Mouse (Mus musculus): ENCODE measurements around the gene Rimbp2. TPM values are rescaled to one million over a fixed set of nuclear protein-coding genes. Genes with fewer than 3 reads are reported as not detected.

Rimbp2 gene
- polyA plus RNA-seq, 1 experiment from 2014 or later, result 3.5 TPM

GRCm38 (mm10) chr5:128805092-128805491, 148.2 kb downstream of the Rimbp2 start:
- no peak for ATAC-seq (ENCODE audit: low FRiP score, low read depth)
- 92% methylated on average over 2 of the region's 2 CpGs for WGBS
- peaks cover 6% of the 10 kb centered on the region for H3K4me1 ChIP-seq

GRCm38 (mm10) chr5:128800592-128800991, 152.7 kb downstream of the Rimbp2 start:
- H3K4me3 ChIP-seq, result no peak overlapping the region
- no peak overlapping the region for H3K27ac ChIP-seq
- WGBS, result 89% methylated on average over 5 of the region's 5 CpGs
- ATAC-seq (ENCODE audit: low FRiP score, low read depth), result no peak
- H3K4me2 ChIP-seq (replicated peaks), result no peak overlapping the region
- H3K9ac ChIP-seq, result no peak overlapping the region
- no peaks in the 10 kb centered on the region for H3K4me1 ChIP-seq
- no peaks in the 10 kb centered on the region; the same call in 1 of the 2 replicates for H3K9me3 ChIP-seq
- peaks cover 8% of the 10 kb centered on the region; the same call in 1 of the 2 replicates for H3K36me3 ChIP-seq
- no peaks in the 10 kb centered on the region for H3K27me3 ChIP-seq (replicated peaks)

More at GRCm38 (mm10) chr5:128805092-128805491, 148.2 kb downstream of the Rimbp2 start:
- Histone ChIP-seq H3K27ac (no peak overlapping the region), H3K9me3 (no peaks in the 10 kb centered on the region), H3K36me3 (no peaks in the 10 kb centered on the region), H3K9ac (no peak overlapping the region), H3K27me3 (replicated peaks) (no peaks in the 10 kb centered on the region), H3K4me3 (no peak overlapping the region), H3K4me2 (replicated peaks) (no peak overlapping the region)

- no peak for ATAC-seq (ENCODE audit: low FRiP score, low read depth)
- WGBS, result 73% methylated on average over 22 of the region's 22 CpGs
- H3K4me3 ChIP-seq, result no peak overlapping the region
Observed at GRCm38 (mm10) chr5:128781621-128782020, 171.7 kb downstream of the Rimbp2 start.

GRCm38 (mm10) chr5:128776386-128776785, 176.9 kb downstream of the Rimbp2 start:
- WGBS, result 72% methylated on average over 2 of the region's 2 CpGs
- H3K4me2 ChIP-seq (replicated peaks), result no peak overlapping the region

More at GRCm38 (mm10) chr5:128781621-128782020, 171.7 kb downstream of the Rimbp2 start:
- Histone ChIP-seq H3K36me3 (peaks cover 6% of the 10 kb centered on the region), H3K4me1 (peaks cover 12% of the 10 kb centered on the region), H3K27ac (no peak overlapping the region), H3K9ac (no peak overlapping the region), H3K27me3 (replicated peaks) (no peaks in the 10 kb centered on the region), H3K4me2 (replicated peaks) (no peak overlapping the region), H3K9me3 (no peaks in the 10 kb centered on the region)

GRCm38 (mm10) chr5:128769026-128769631, 184.2 kb downstream of the Rimbp2 start:
- Histone ChIP-seq H3K9me3 (no peaks in the 10 kb centered on the region), H3K36me3 (no peaks in the 10 kb centered on the region), H3K4me1 (peaks cover 8% of the 10 kb centered on the region), H3K27me3 (replicated peaks) (no peaks in the 10 kb centered on the region), H3K4me3 (no peak overlapping the region), H3K4me2 (replicated peaks) (peak overlapping the region; percentile 44), H3K27ac (no peak overlapping the region), H3K9ac (no peak overlapping the region)
- ATAC-seq (ENCODE audit: low FRiP score, low read depth), result peak; percentile 75
- 6% methylated on average over 10 of the region's 10 CpGs for WGBS

More at GRCm38 (mm10) chr5:128776386-128776785, 176.9 kb downstream of the Rimbp2 start:
- no peak overlapping the region for H3K4me3 ChIP-seq
- H3K4me1 ChIP-seq, result no peaks in the 10 kb centered on the region
- H3K27me3 ChIP-seq (replicated peaks), result no peaks in the 10 kb centered on the region
- ATAC-seq (ENCODE audit: low FRiP score, low read depth), result no peak
- H3K27ac ChIP-seq, result no peak overlapping the region
- H3K9ac ChIP-seq, result no peak overlapping the region
- H3K9me3 ChIP-seq, result no peaks in the 10 kb centered on the region
- H3K36me3 ChIP-seq, result peaks cover 6% of the 10 kb centered on the region

- Histone ChIP-seq H3K4me2 (replicated peaks) (no peak overlapping the region), H3K4me3 (no peak overlapping the region), H3K36me3 (no peaks in the 10 kb centered on the region; the same call in 1 of the 2 replicates), H3K9me3 (no peaks in the 10 kb centered on the region), H3K4me1 (0 out of 2 replicates have a peak, but pooled peaks cover 7% of the 10 kb centered on the region), H3K27ac (no peak overlapping the region), H3K9ac (no peak overlapping the region), H3K27me3 (replicated peaks) (no peaks in the 10 kb centered on the region)
- no peak for ATAC-seq (ENCODE audit: low FRiP score, low read depth)
- 42% methylated on average over 8 of the region's 8 CpGs for WGBS
Observed at GRCm38 (mm10) chr5:128761118-128761517, 192.2 kb downstream of the Rimbp2 start.

- Histone ChIP-seq H3K4me1 (0 out of 2 replicates have a peak, but pooled peaks cover 5% of the 10 kb centered on the region), H3K36me3 (no peaks in the 10 kb centered on the region), H3K27me3 (replicated peaks) (0 out of 2 replicates have a peak, but pooled peaks cover 1% of the 10 kb centered on the region), H3K4me2 (replicated peaks) (no peak overlapping the region), H3K9ac (no peak overlapping the region), H3K27ac (no peak overlapping the region), H3K4me3 (no peak overlapping the region), H3K9me3 (no peaks in the 10 kb centered on the region)
- ATAC-seq (ENCODE audit: low FRiP score, low read depth), result no peak
- 87% methylated on average over 8 of the region's 8 CpGs for WGBS
Observed at GRCm38 (mm10) chr5:128746261-128746660, 207.0 kb downstream of the Rimbp2 start.

GRCm38 (mm10) chr5:128745206-128745605, 208.1 kb downstream of the Rimbp2 start:
- ATAC-seq (ENCODE audit: low FRiP score, low read depth), result no peak
- H3K4me1 ChIP-seq, result 0 out of 2 replicates have a peak, but pooled peaks cover 5% of the 10 kb centered on the region
- H3K9me3 ChIP-seq, result no peaks in the 10 kb centered on the region
- no peak overlapping the region for H3K9ac ChIP-seq
- WGBS, result 80% methylated on average over 9 of the region's 9 CpGs
- H3K4me2 ChIP-seq (replicated peaks), result no peak overlapping the region
- H3K27me3 ChIP-seq (replicated peaks), result 0 out of 2 replicates have a peak, but pooled peaks cover 3% of the 10 kb centered on the region
- no peaks in the 10 kb centered on the region for H3K36me3 ChIP-seq
- H3K27ac ChIP-seq, result no peak overlapping the region
- H3K4me3 ChIP-seq, result no peak overlapping the region

GRCm38 (mm10) chr5:128744351-128744750, 208.9 kb downstream of the Rimbp2 start:
- Histone ChIP-seq H3K36me3 (no peaks in the 10 kb centered on the region), H3K4me3 (no peak overlapping the region), H3K4me2 (replicated peaks) (no peak overlapping the region), H3K27ac (no peak overlapping the region), H3K27me3 (replicated peaks) (0 out of 2 replicates have a peak, but pooled peaks cover 3% of the 10 kb centered on the region), H3K9me3 (no peaks in the 10 kb centered on the region), H3K4me1 (peaks cover 12% of the 10 kb centered on the region; the same call in 1 of the 2 replicates), H3K9ac (no peak overlapping the region)
- no peak for ATAC-seq (ENCODE audit: low FRiP score, low read depth)
- WGBS, result 86% methylated on average over 6 of the region's 6 CpGs

GRCm38 (mm10) chr5:128739838-128740171, 213.5 kb downstream of the Rimbp2 start:
- no peak for ATAC-seq (ENCODE audit: low FRiP score, low read depth)
- no peaks in the 10 kb centered on the region for H3K9me3 ChIP-seq
- no peak overlapping the region for H3K27ac ChIP-seq
- H3K4me3 ChIP-seq, result no peak overlapping the region
- WGBS, result 35% methylated on average over 8 of the region's 8 CpGs
- no peak overlapping the region for H3K9ac ChIP-seq
- no peaks in the 10 kb centered on the region for H3K36me3 ChIP-seq
- H3K4me2 ChIP-seq (replicated peaks), result peak overlapping the region; percentile 34
- H3K27me3 ChIP-seq (replicated peaks), result 0 out of 2 replicates have a peak, but pooled peaks cover 3% of the 10 kb centered on the region
- H3K4me1 ChIP-seq, result peaks cover 11% of the 10 kb centered on the region; the same call in 1 of the 2 replicates

GRCm38 (mm10) chr5:128739168-128739837, 214.0 kb downstream of the Rimbp2 start:
- peak; percentile 66; the same call in 1 of the 2 replicates for ATAC-seq (ENCODE audit: low FRiP score, low read depth)
- Histone ChIP-seq H3K4me1 (peaks cover 11% of the 10 kb centered on the region; the same call in 1 of the 2 replicates), H3K4me3 (no peak overlapping the region), H3K27me3 (replicated peaks) (0 out of 2 replicates have a peak, but pooled peaks cover 3% of the 10 kb centered on the region), H3K4me2 (replicated peaks) (peak overlapping the region; percentile 34), H3K27ac (no peak overlapping the region), H3K9me3 (no peaks in the 10 kb centered on the region), H3K36me3 (no peaks in the 10 kb centered on the region), H3K9ac (no peak overlapping the region)
- 26% methylated on average over 16 of the region's 17 CpGs for WGBS

- H3K4me1 ChIP-seq, result peaks cover 12% of the 10 kb centered on the region; the same call in 1 of the 2 replicates
- ATAC-seq (ENCODE audit: low FRiP score, low read depth), result no peak
- no peak overlapping the region for H3K9ac ChIP-seq
- WGBS, result 81% methylated on average over 22 of the region's 22 CpGs
- H3K27me3 ChIP-seq (replicated peaks), result no peaks in the 10 kb centered on the region
- H3K27ac ChIP-seq, result no peak overlapping the region
- no peak overlapping the region for H3K4me3 ChIP-seq
- no peaks in the 10 kb centered on the region for H3K36me3 ChIP-seq
- H3K4me2 ChIP-seq (replicated peaks), result no peak overlapping the region
- no peaks in the 10 kb centered on the region for H3K9me3 ChIP-seq
Observed at GRCm38 (mm10) chr5:128735921-128736320, 217.4 kb downstream of the Rimbp2 start.
